Mouse (Mus musculus) hindbrain, embryonic 15.5 days (tissue): ENCODE measurements at regions not wholly inside any gene's neighbourhood (a gene's known extent, or its start where the extent isn't known, plus 50 kb on each side); places are given as distances from the start of the nearest gene placed in this dataset.

Source experiments
- ATAC-seq: fragments of 200-750 bp; cut with Nextera tagmentation; 2 replicates; pipeline ENCODE4 v1.8.0; 2017; ENCODE audit warnings: low read depth, moderate number of reproducible peaks, moderate TSS enrichment; ENCODE audit not compliant: low FRiP score
- H3K27ac ChIP-seq: fragments of 300-500 bp; sonication (generic); replicated peaks from 2 replicates; pipeline ENCODE4 v1.5.1; 2015; ENCODE audit warnings: mild to moderate bottlenecking, inconsistent platforms
- H3K27me3 ChIP-seq: fragments of 300-500 bp; sonication (generic); 2 replicates; pipeline ENCODE4 v1.6.1; 2015; ENCODE audit warnings: control low read depth, inconsistent platforms
- H3K36me3 ChIP-seq: fragments of 300-500 bp; sonication (generic); 2 replicates; pipeline ENCODE4 v1.6.1; 2015; ENCODE audit warnings: control low read depth, inconsistent platforms
- H3K4me1 ChIP-seq: fragments of 300-500 bp; sonication (generic); replicated peaks from 2 replicates; pipeline ENCODE4 v1.6.1; 2015; ENCODE audit warnings: control low read depth, inconsistent platforms
- H3K4me2 ChIP-seq: fragments of 300-500 bp; sonication (generic); 2 replicates; pipeline ENCODE4 v1.6.1; 2015; ENCODE audit warnings: moderate library complexity, mild to moderate bottlenecking, inconsistent platforms
- H3K4me3 ChIP-seq: fragments of 300-500 bp; sonication (generic); 2 replicates; pipeline ENCODE4 v1.5.1; 2015; ENCODE audit warnings: mild to moderate bottlenecking, inconsistent platforms
- H3K9ac ChIP-seq: fragments of 300-500 bp; sonication (generic); 2 replicates; pipeline ENCODE4 v1.6.1; 2015; ENCODE audit warnings: inconsistent platforms
- H3K9me3 ChIP-seq: fragments of 300-500 bp; sonication (generic); 2 replicates; pipeline ENCODE4 v1.6.1; 2016; ENCODE audit warnings: control low read depth, inconsistent platforms
- WGBS: fragments of 180-500 bp; shearing (Covaris S2); methylation state at CpG from one replicate; pipeline ENCODE4 v1.1.7; 2015; 5-methylcytosine and 5-hydroxymethylcytosine counted together

DNA sequence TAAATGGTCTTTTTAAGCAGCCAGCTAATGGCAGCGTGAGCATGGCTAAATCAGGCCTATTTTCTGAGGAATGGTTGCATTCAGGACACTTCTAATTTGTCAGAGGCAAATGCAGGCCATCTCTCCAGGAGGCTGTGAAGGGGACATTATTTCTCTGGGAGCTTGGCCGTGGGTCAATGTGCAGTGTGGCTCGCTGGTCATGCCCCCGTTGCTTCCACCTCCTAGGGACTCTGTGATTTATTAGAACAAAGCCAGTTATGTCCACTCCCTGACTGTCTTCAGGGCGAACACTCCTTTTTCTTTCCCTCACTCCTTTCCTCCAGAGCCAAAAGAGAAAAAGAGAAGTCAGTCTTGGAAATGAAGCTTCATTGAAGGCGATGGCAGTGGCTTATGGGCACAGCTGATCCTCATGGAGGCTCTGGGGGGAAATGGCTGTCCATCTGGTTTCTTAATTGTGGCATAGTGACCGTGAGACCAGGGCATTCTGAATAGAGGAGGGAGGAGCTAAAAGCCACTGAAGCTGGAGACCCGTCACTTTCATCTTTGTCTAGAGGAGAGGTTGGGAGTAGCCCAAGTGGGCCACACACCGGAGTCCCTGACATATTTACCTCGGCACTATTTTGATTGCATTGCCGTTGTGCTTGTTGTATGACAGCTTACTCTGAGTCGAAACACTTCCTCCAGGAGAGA, 348.2 kb upstream of the Zfp507 start:
- no peak overlapping the region for H3K9ac ChIP-seq
- ATAC-seq: peak; percentile 61; the same call in 1 of the 2 replicates
- H3K4me3 ChIP-seq: no peak overlapping the region
- no peaks in the 10 kb centered on the region for H3K36me3 ChIP-seq
- no peak overlapping the region for H3K27ac ChIP-seq
- H3K4me2 ChIP-seq: no peak overlapping the region
- H3K9me3 ChIP-seq: no peaks in the 10 kb centered on the region
- no peaks in the 10 kb centered on the region for H3K27me3 ChIP-seq
- H3K4me1 ChIP-seq: 0 out of 2 replicates have a peak, but pooled peaks cover 8% of the 10 kb centered on the region
- WGBS: 23% methylated on average over 12 of the region's 12 CpGs

DNA sequence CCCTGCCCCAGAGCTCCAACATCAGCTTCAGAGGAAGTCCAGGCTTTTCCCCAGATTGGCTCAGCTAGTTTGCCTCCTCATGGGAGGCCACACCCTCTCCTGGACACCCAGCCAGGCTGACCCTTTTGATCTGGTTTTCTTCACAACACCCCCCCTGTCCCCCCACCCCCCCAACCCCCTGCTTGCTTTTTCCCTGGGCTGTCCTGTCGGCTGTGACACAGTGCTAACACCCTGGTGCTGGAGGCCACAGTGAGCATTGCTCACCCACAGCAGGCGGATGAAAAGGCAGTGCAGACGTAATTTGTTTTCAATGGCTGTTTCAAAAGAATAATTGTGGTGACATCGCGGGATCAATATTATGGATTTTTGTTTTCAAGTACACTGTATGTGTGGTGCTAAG, 333.8 kb upstream of the Zfp507 start:
- H3K4me1 ChIP-seq: peaks cover 17% of the 10 kb centered on the region
- H3K27ac ChIP-seq: no peak overlapping the region
- ATAC-seq: peak; percentile 45
- no peak overlapping the region for H3K4me2 ChIP-seq
- WGBS: 33% methylated on average over 5 of the region's 5 CpGs
- H3K9me3 ChIP-seq: no peaks in the 10 kb centered on the region
- H3K4me3 ChIP-seq: no peak overlapping the region
- 0 out of 2 replicates have a peak, but pooled peaks cover 3% of the 10 kb centered on the region for H3K27me3 ChIP-seq
- H3K9ac ChIP-seq: no peak overlapping the region
- no peaks in the 10 kb centered on the region for H3K36me3 ChIP-seq

DNA sequence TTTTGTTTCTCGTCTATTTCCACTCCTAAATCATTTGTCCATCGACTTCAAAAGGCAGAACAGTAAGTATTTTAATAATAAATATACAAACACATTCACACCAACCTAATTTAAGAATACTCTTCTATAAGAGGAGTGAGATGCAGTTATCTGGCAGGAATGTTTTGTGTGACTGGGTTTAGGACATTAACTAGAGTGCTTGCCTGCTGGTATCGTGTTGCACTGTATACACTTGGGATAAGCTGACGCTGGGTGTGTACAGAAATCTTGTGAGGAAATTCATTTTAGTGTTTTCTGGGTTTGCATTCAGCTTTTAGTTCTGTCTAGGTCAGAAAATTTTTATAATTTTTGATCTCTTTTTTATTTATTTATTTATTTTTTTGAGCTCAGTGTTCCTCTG, 331.8 kb upstream of the Zfp507 start:
- no peak overlapping the region for H3K4me3 ChIP-seq
- H3K27ac ChIP-seq: no peak overlapping the region
- peaks cover 17% of the 10 kb centered on the region for H3K4me1 ChIP-seq
- H3K27me3 ChIP-seq: 0 out of 2 replicates have a peak, but pooled peaks cover 3% of the 10 kb centered on the region
- no peaks in the 10 kb centered on the region for H3K9me3 ChIP-seq
- WGBS: 60% methylated on average over 4 of the region's 4 CpGs
- no peaks in the 10 kb centered on the region for H3K36me3 ChIP-seq
- H3K4me2 ChIP-seq: no peak overlapping the region
- ATAC-seq: no peak
- no peak overlapping the region for H3K9ac ChIP-seq

DNA sequence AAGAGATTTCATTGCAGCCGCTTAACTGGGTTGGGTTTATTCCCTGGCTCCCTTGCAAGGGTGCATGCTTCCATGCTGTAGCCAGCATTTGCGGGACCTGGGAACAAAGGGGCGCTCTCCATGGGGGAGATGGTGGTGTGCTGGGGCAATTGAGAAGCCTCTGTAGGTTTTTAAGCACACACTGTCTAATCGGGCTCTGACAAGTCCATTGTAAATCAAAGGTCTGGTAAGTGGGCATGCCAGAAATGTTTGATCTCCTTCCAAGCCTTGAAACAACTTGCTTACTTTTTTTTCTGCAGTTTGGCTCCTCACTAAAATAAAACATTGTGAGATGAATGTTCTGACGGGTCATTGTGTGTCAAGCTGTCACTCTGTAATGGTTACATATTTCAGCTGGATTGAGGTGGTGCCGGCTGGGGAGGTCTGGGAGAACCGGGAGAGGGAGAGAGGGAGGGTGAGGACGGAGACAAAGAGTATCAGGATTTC, 330.9 kb upstream of the Zfp507 start:
- ATAC-seq: peak; percentile 54; the same call in 1 of the 2 replicates
- Histone ChIP-seq H3K4me2 (no peak overlapping the region), H3K4me1 (peaks cover 17% of the 10 kb centered on the region), H3K9ac (no peak overlapping the region), H3K36me3 (no peaks in the 10 kb centered on the region), H3K27me3 (0 out of 2 replicates have a peak, but pooled peaks cover 3% of the 10 kb centered on the region), H3K4me3 (no peak overlapping the region), H3K9me3 (no peaks in the 10 kb centered on the region), H3K27ac (0 out of 2 replicates have a peak overlapping the region, but pooled peaks have one; percentile 7)
- WGBS: 6% methylated on average over 8 of the region's 8 CpGs

DNA sequence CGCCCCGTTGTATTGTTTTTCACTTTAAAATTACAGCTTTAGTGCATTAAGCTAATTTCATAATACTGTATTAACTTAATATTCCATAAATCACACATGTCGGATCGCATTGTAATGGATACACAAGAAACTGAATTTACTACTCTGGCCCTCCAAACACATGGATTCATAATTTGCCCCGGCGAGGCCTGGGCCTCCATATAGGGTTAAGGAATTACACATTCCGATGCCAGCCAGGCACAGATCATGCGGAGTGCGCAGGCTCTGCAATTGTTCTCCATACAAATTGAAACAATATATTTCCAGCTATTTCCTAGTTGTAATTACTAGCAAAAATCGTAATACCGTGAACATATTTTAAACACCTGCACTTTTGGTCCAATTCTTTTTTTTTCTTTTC, 330.2 kb upstream of the Zfp507 start:
- H3K27ac ChIP-seq: no peak overlapping the region
- H3K36me3 ChIP-seq: no peaks in the 10 kb centered on the region
- H3K4me3 ChIP-seq: no peak overlapping the region
- H3K9me3 ChIP-seq: no peaks in the 10 kb centered on the region
- H3K4me1 ChIP-seq: peaks cover 17% of the 10 kb centered on the region
- no peak for ATAC-seq
- WGBS: 66% methylated on average over 11 of the region's 11 CpGs
- 0 out of 2 replicates have a peak, but pooled peaks cover 3% of the 10 kb centered on the region for H3K27me3 ChIP-seq
- H3K9ac ChIP-seq: no peak overlapping the region
- H3K4me2 ChIP-seq: no peak overlapping the region

DNA sequence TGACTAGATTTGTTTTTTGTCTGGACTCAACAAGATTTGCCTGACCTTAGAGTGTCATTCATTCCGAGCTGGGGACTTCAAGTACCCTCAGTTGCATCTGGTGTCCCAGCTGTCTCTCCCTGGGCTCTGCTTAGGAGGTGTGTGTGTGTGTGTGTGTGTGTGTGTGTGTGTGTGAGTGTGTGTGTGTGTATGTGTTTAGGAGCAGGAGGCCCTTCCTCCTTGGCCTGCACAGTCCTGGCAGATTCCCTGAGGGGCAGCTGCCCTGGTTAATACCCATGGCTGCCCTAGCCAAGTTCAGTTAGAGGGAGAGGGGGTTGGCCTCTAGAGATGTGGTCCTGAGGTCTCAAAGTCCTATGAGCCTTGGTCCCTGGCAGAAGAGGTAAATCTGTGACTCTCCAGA, 329.8 kb upstream of the Zfp507 start:
- 44% methylated on average over 1 of the region's 1 CpGs for WGBS
- ATAC-seq: no peak

DNA sequence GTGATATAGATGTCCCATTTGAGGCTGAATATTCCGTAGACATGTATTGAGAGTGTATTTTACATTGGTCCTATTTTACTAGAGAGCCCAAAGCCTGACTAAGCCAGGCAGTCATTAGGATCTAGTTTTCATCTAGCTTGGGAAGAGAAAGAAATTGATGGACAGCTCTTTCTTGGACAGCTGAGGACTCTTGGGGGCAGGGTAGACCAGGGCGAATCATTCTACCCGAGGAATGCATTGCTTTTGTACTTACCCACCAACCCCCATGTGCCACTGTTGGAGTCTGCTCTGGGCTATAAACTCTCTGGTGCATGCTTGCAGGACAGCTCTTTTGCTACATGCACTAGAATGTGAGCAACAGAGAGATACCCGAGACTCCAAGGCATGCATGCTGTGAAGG, 294.3 kb upstream of the Zfp507 start:
- Histone ChIP-seq H3K9me3 (no peaks in the 10 kb centered on the region), H3K27me3 (no peaks in the 10 kb centered on the region), H3K4me1 (no peaks in the 10 kb centered on the region), H3K4me3 (no peak overlapping the region), H3K9ac (no peak overlapping the region), H3K36me3 (no peaks in the 10 kb centered on the region), H3K4me2 (no peak overlapping the region), H3K27ac (no peak overlapping the region)
- 74% methylated on average over 4 of the region's 4 CpGs for WGBS
- ATAC-seq: no peak

More for the DNA sequence above, 329.8 kb upstream of the Zfp507 start:
- Histone ChIP-seq H3K4me1 (peaks cover 17% of the 10 kb centered on the region), H3K9ac (no peak overlapping the region), H3K27me3 (0 out of 2 replicates have a peak, but pooled peaks cover 3% of the 10 kb centered on the region), H3K4me3 (no peak overlapping the region), H3K4me2 (no peak overlapping the region), H3K36me3 (no peaks in the 10 kb centered on the region), H3K9me3 (no peaks in the 10 kb centered on the region), H3K27ac (no peak overlapping the region)

DNA sequence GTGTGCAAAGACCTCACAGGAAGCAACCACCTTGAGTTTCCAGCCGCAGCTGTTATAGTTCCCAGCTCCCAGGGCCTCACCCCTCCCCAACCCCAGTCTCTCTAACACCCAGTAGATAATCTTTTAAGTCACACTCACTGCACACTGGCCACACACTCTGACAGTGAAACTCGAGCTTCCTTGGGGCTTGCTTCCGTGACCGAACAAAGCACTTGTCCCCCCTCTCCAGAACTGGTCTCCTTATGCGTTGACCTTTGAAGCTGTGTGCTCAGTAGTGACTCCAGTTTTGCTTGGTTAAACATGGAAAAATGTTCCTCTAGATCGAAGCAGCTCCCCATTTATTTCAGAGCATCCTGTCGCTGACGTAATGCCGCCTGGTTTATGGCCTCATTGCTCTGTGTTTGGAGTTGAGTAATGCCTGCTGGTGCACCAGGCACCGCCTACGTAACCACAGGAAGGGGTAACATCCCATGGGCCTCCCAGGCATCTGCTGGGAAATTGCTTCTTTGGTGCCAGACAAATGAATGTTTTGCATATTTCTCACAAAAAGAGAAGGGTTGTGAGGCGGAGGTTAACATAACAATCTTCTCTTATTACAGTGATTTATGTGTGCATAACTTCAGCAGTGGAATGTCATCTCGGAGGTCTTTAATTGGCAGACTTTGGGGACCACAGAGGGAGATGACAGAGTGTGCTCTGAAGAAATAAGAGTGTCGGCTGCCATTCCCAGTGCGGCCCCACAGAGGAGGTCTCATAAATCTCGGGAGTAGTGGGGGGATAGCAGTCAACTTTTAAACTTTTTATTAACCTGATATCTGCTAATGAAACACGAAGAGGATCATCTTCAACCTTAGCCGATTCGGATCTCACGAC, 292.7 kb upstream of the Zfp507 start:
- 0 out of 2 replicates have a peak, but pooled peaks have one; percentile 15 for ATAC-seq
- Histone ChIP-seq H3K9ac (no peak overlapping the region), H3K4me2 (no peak overlapping the region), H3K4me3 (no peak overlapping the region), H3K36me3 (no peaks in the 10 kb centered on the region), H3K9me3 (no peaks in the 10 kb centered on the region), H3K27me3 (no peaks in the 10 kb centered on the region), H3K27ac (no peak overlapping the region), H3K4me1 (no peaks in the 10 kb centered on the region)
- 77% methylated on average over 20 of the region's 20 CpGs for WGBS

DNA sequence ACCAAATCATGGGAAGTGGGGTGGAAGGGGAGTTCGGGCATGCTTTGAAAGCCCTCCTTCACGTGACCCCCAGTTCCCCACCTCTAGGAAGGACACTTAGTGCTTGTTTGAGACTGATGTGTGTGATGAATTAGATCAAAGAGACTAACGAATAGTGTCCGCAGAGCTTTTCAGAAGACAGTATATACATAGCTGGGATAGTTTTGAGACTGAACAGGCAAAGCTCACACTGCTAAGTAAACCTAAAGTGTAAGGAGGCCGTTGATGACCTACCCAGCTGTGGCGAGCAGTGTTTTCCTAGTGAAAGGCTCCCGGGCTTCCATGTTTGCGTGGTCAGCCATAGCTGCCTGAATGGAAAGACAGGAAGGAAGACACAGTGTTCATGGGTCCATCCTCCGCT, 288.3 kb upstream of the Zfp507 start:
- Histone ChIP-seq H3K9ac (no peak overlapping the region), H3K27me3 (no peaks in the 10 kb centered on the region), H3K4me1 (no peaks in the 10 kb centered on the region), H3K9me3 (no peaks in the 10 kb centered on the region), H3K27ac (no peak overlapping the region), H3K36me3 (no peaks in the 10 kb centered on the region), H3K4me2 (no peak overlapping the region), H3K4me3 (no peak overlapping the region)
- WGBS: 85% methylated on average over 9 of the region's 9 CpGs
- ATAC-seq: no peak

DNA sequence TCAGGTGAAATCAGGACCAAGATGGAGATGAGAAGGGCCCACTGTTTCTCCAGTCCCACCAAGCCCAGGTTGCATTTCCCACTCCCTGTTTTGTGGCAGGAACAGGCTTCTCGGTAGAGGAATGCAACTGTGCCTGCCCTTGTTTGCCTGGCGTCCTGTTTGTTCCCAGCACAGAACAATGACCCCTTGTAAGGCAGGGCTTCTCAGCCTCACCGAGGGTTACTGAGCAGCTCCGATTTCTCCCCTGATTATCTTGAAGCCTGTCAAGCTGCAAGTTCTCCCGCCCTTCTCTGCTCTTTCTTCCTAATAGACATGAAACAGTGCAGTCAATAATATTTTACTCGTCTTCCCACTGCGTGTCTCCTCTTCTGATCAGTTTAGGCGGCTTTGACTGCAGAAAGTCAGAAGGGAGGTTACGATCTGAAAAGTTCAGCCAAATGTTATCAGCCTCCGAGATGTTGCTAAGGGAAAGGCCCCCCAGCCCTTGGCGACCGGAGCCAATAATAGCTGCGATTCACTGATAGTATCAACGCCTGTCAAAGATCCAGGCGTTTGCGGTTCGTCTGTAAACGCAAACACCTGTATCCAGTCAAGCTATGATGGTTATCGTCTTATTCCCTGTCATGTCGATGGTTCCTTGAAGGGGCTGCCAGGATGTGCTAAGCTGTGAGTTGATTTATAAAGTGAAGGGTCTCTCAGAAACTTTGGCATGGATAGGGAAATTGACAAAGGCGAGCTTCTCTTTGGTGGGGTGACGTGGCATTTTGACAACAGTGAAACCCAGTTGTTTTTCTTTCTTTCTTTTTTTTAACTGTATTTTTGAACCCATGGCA, 287.7 kb upstream of the Zfp507 start:
- no peaks in the 10 kb centered on the region for H3K9me3 ChIP-seq
- no peaks in the 10 kb centered on the region for H3K27me3 ChIP-seq
- no peak overlapping the region for H3K27ac ChIP-seq
- no peak for ATAC-seq
- no peak overlapping the region for H3K4me3 ChIP-seq
- H3K4me1 ChIP-seq: no peaks in the 10 kb centered on the region
- no peak overlapping the region for H3K9ac ChIP-seq
- WGBS: 53% methylated on average over 22 of the region's 22 CpGs
- H3K4me2 ChIP-seq: no peak overlapping the region
- H3K36me3 ChIP-seq: no peaks in the 10 kb centered on the region

DNA sequence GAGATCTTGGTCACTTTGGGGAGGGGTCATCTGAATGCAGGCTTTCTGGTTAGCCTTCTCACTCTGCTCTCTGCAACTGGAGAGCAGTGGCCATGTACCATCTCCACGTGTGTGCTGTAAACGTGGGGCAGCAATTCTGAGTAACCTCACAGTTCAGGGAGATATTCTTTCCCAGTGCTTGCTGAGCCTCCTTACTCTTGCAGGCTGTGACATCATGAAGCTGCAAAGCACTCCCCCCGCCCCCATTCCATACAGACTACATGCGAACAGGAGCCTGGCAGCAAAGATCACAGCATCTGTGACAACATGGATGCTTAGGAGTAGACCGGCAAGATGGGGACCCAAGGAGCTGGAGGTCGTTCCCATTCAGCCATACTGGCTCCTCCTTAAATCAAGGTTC, 284.8 kb upstream of the Zfp507 start:
- WGBS: 91% methylated on average over 6 of the region's 6 CpGs
- no peak overlapping the region for H3K27ac ChIP-seq
- no peak overlapping the region for H3K4me2 ChIP-seq

More for the DNA sequence above, 284.8 kb upstream of the Zfp507 start:
- ATAC-seq: no peak
- no peak overlapping the region for H3K4me3 ChIP-seq
- H3K36me3 ChIP-seq: no peaks in the 10 kb centered on the region
- no peaks in the 10 kb centered on the region for H3K4me1 ChIP-seq
- no peak overlapping the region for H3K9ac ChIP-seq
- H3K27me3 ChIP-seq: no peaks in the 10 kb centered on the region
- no peaks in the 10 kb centered on the region for H3K9me3 ChIP-seq
